Mouse (Mus musculus) brain, embryonic 14.5 days (tissue): ENCODE results near the gene Bbof1. TPM values are rescaled to one million over a fixed set of nuclear protein-coding genes. Genes with fewer than 3 reads are reported as not detected.

ENCODE experiments used
- DNase-seq: peaks from one replicate; pipeline ENCODE4 v3.0.0-alpha.2; 2011; ENCODE audit warnings: low read depth
- CTCF ChIP-seq: fragments of 200-500 bp; IDR thresholded peaks from 2 replicates; pipeline ENCODE4 v1.5.1; 2012; ENCODE audit warnings: inconsistent platforms, mild to moderate bottlenecking, moderate library complexity, borderline replicate concordance; ENCODE audit not compliant: insufficient read depth, insufficient read length; ENCODE audit errors: extremely low read depth
- POLR2A ChIP-seq: fragments of 200-500 bp; IDR thresholded peaks from 2 replicates; pipeline ENCODE4 v1.6.1; 2012; ENCODE audit warnings: mild to moderate bottlenecking, inconsistent platforms, borderline replicate concordance; ENCODE audit not compliant: poor library complexity, insufficient read depth, insufficient read length, severe bottlenecking; ENCODE audit errors: extremely low read depth
- polyA plus RNA-seq: library from polyadenylated mRNA; depleted of rRNA; stranded (reverse); fragments of >200 nt; gene quantifications from 2 replicates; pipeline ENCODE4 v1.2.3, GENCODE M21; 2012; rRNA removed

Bbof1 gene
- 3.4 TPM in 2 replicates for polyA plus RNA-seq

DNA sequence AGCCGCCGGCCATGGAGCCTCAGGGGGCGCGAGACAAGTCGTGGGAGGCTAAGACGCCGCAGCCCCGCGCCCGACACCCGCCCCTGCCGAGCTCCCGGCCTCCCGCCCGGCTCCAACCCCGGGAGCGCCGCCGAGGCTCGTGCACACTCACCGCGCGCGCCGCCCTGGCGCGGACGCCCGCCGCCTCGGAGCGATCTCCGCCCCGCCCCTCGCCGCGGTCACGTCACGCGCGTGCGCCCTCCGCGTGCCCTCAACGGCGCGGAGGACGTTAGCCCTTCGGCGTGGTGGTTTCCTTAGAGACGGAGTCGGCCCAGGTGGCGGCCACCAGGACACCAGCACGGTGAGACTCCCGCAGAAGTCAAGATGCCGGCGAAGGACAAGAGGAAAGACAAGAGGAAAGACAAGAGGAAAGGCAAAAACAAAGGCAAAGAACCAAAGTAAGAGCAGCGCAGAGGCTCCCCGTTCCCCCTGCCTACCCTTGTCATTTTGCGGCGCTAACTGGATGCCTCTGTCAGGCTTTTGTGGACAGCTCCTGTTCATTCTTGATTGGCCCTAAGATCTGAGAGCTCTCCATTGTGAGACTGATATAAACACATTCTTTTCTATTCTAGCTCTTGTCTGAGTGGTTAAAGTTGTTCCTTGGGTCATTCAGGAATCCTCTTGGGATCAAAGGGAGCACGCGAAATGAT is at the start of gene Bbof1, which contains the start of gene Entpd5:
Bbof1 (plus strand) TSS at position 253 of the 689 bp plus-strand sequence.
Entpd5 (minus strand) TSS at position 211 of the 689 bp plus-strand sequence.
- peak; percentile 94 for DNase-seq
- TF ChIP-seq POLR2A (peak; percentile 98), CTCF (no peak)

DNA sequence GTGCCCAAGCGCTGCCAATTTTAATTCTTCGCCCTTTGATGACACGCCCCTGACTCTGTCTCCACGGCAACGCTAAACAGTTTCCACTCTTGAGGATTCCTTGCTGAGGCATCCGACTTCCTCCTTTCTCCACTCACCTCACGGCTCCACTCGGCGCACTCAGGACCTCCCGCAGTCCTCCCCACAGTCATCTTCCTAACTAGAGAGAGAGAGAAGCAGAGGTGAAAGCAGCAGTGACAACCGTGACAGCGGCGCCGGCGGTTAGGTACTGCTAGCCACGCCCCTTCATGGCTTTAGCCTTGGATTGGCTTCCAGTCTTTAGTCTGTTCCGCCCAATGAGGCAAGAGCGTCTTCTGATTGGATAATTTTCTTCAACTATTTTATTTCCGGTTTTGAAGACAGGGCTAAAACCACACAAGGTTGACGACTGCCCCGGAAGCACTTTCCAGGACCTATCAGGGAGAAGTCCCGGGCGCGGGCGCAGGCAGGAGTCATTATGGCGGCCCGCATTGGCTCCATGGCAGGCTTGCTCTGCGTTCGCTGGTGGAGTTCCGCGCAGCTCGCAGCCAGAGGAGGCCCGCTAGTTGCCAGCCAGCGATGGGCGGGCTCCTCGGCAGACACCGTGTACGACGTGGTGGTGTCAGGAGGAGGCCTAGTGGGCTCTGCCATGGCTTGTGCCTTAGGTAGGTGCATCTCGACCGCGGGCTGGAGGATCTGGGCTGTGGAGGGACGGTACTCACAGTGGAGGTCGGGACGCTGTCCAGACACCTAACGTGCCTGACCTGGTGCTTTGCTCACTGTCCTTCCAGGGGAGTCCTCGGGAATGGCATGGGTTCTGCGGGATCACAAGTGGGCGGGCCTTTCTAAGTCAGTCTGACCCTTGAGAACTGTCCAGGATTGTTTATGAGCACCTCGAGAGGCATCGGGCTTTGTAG is 47.0 kb upstream of the Bbof1 start, which contains the start of the genes Coq6 and Fam161b:
Coq6 (plus strand) TSS at position 103 of the 935 bp plus-strand sequence.
Fam161b (minus strand) TSS at position 279 of the 935 bp plus-strand sequence.
- TF ChIP-seq CTCF: no peak
- peak; percentile 51; the same call in 1 of the 2 replicates for TF ChIP-seq POLR2A
- peak; percentile 100 for DNase-seq

GRCm38 (mm10) chr12:84362872-84363271 is 46.0 kb upstream of the Bbof1 start:
- TF ChIP-seq POLR2A (no peak), CTCF (no peak)
- no peak for DNase-seq

DNA sequence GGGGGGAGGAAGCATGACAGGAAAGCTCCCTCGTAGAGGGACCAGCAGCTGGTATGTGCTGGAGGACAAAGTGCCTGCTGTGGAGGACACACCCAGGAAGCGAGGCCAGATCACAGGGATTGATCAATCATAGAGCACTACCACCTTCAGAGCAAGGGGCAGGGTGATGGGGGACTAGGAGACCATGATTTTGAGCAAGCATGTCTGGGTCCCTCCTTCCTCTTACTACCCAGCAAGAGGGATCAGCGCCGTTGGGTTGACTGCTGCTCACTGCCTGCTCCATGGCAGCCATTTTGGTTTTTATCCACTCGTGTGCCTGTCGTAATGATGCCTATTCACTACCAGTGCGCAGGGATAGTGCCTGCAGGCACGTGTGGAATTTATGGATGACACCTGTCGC is 44.6 kb upstream of the Bbof1 start:
- DNase-seq: no peak
- TF ChIP-seq CTCF (no peak), POLR2A (no peak)

DNA sequence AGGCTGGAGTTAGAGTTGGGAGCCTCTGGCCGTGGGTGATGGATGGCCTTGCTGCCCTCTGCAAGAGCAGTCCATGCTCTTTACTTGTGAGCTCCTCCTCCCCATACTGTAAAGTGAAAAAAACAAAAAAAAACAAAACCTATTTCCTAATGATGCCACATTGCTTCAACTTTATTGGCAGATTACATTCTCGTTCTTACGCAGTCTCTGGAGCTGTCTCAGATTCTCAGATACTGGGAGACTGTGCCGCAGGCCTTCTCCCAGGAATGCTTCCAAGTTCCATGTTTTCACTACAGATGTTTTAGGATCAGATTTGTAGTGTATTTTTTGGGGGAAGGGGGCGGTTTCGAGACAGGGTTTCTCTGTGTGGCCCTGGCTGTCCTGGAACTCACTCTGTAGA is 43.7 kb upstream of the Bbof1 start:
- no peak for DNase-seq
- TF ChIP-seq CTCF: no peak
- TF ChIP-seq POLR2A: no peak

- DNase-seq: no peak
- TF ChIP-seq POLR2A (no peak), CTCF (no peak)
These were observed 41.9 kb upstream of the Bbof1 start for GRCm38 (mm10) chr12:84366971-84367370.

GRCm38 (mm10) chr12:84371647-84372046 is 37.2 kb upstream of the Bbof1 start:
- DNase-seq: no peak
- TF ChIP-seq CTCF (no peak), POLR2A (no peak)

DNA sequence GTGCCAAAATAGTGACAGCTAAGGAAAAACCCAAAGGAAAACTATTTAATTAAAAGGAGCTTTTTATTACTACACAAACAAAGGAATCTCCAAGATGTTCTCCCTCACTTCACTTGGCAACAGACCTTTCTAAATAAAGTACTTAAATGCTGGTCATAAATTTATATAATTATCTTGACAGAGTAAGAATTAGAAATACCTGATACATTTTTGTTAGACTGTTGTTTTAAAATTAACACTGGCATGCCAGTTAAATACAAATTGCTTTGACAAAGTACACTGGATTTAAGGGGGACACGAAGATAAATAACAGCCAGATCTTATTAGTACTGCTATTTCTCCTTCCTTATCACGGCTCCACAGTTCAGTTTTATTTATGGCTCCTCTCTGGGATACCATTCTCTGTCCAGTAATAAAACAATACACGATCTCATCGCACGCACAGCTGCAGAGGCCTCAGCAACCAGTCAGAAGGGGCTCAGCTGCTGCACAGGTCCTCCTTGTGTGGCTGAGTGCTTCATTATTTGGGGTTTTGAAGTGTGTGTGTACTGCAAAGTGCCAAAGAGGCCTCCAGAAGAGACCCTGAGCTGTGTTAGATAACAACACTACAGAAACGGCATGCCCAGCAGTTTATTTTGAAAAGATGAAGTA is 34.9 kb upstream of the Bbof1 start:
- no peak for TF ChIP-seq CTCF
- no peak for TF ChIP-seq POLR2A
- DNase-seq: peak; percentile 3

- no peak for TF ChIP-seq POLR2A
- no peak for TF ChIP-seq CTCF
- DNase-seq: no peak
These were observed 26.5 kb upstream of the Bbof1 start for GRCm38 (mm10) chr12:84382369-84382768.

DNA sequence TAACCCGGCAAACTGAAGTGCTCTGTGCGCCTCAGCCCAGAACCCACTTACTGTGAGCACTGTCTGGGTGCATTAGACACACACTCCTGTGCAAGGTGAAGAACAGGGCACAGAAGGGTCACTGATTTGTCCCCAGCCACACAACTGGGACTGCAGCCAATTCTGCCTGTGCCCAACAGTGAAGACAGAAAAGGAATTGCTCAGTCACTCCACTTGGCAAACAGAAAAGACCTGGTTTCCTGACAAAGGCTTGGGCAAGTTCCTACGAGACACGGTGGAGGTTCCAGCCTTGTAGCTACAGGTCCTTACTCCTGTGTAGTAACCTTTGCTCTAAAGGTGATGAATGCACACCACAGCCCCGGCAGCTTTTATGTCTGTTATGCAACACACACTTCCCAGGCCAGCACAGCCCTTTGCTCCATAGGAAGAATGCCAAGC is 24.2 kb upstream of the Bbof1 start:
- DNase-seq: peak; percentile 45
- TF ChIP-seq POLR2A: no peak
- no peak for TF ChIP-seq CTCF

GRCm38 (mm10) chr12:84385408-84385807 is 23.5 kb upstream of the Bbof1 start:
- TF ChIP-seq CTCF (no peak), POLR2A (no peak)
- no peak for DNase-seq
